Mouse (Mus musculus): ENCODE results near the gene Mcoln2.

The Mcoln2 gene

DNA sequence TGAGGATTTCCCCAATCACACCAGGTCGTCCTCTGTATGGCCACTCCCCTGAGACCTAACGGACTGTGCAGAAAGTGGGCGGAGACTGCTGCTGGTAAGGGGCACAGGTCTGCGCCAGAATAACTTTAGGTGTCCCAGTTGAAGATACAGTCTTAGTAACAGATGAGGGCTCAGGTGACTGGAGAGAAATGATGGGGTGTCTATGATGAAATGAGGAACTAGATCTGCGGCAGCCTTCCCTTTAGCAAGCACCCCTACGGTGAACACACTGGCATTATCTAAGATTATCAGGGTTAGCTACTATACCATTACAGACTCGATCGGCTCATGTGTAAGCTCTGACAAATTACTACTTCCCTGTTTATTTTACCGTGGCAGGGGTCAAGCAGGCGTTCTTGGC is 84.9 kb downstream of the Mcoln2 start:
- DNase-seq: no peak

DNA sequence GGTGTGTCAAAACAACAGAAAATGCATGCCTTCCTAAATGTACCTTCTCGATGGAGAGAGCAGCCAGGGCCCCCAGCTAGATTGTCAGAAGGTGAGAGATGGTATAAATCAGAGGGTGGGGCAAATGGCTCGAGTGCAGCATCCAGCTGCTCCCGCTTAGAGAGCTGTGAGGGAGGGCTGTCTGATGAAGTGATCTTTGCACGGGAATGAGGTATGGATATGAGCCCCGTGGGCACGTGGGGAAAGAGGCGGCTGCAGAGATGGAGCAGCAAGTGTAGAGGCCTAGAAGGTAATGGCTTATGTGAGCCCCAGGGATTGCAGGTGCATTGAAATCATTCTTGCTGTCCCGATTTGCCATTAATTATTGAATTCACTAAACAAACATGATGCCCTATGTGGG is 86.6 kb downstream of the Mcoln2 start:
- no peak for DNase-seq

DNA sequence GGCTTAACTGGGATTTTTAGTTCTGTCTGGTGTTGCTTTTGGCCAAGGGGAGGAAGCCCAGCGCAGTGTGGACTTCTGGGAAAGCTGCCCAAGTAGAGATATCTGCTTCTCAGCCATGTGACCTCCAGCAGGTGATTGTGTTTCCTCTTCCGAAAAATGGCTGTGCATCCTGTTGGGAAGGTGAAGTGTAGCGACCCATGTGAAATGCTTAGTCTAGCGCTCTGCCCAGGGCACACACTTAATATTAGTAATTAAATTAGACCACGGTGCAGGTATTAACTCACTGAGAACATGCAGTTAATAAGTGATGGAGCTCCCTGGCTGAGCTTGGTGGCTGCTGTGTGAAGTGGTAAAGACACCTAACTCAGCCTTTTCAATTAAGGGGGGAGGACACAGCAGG is 88.0 kb downstream of the Mcoln2 start:
- no peak for DNase-seq

DNA sequence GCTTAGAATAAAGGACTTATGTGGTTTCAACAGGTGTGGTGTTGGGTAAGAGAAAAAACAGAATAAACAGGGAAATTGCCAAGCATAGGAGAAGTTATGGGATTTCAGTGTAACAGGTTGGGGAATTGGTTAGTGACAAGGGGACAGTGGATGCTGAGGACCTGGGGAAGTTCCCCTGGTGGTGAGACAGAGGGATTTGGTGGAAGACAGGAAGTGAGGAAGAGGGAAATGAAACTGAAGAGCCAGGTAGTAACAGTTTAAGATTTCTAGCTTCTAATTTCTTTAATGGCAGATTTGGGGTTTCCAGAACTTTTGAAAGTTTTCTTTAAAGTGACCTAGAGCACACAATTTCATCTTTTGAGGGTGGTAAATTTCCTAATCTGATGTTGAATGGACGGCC is 95.0 kb downstream of the Mcoln2 start:
- DNase-seq: no peak
